In genomic region chr12:108326401-108326800, GRCm38 (mm10) we compare ENCODE assay signal across 31 mouse cellular contexts. TPM values are rescaled to one million over a fixed set of nuclear protein-coding genes. Genes with fewer than 3 reads are reported as not detected.
DNase-seq lines count a peak whose midpoint lies in the region; ATAC-seq and TF ChIP-seq lines count a peak whose summit lies in the region.
"Had no signal": no experiment of that assay in that cellular context is flagged by ENCODE, and none has a peak within 500 bp of the region (broad histone marks: within the 10 kb centered on the region; RNA-seq: fewer than 3 reads in every experiment).

No protein-coding gene starts in this region.

- no peaks in the 10 kb centered on the region for H3K36me3 ChIP-seq in midbrain, postnatal 0 days (ENCODE audit: insufficient read depth, low read length)
- H3K36me3 ChIP-seq in midbrain, embryonic 16.5 days (ENCODE audit: control insufficient read depth, insufficient read depth, low read length), result no peaks in the 10 kb centered on the region
- no peaks in the 10 kb centered on the region for H3K36me3 ChIP-seq in forebrain, embryonic 12.5 days (replicated peaks)
- H3K36me3 ChIP-seq in forebrain, embryonic 16.5 days (ENCODE audit: control insufficient read depth, insufficient read depth), result no peaks in the 10 kb centered on the region
- H3K36me3 ChIP-seq: embryonic facial prominence, embryonic 12.5 days; heart, embryonic 13.5 days; hindbrain, embryonic 10.5 days; intestine, embryonic 15.5 days; stomach, embryonic 15.5 days had no signal

- TF ChIP-seq CTCF in midbrain, postnatal 0 days (IDR thresholded peaks at IDR 0.05), result no peak

- peak; percentile 34 to 52 for DNase-seq in layer of hippocampus, adult 8-10 months (ENCODE audit: low spot score in 2 of 2)
- DNase-seq in layer of hippocampus, adult 9-10 months (ENCODE audit: low spot score), result no peak
- DNase-seq in midbrain, postnatal 0 days (ENCODE audit: low spot score), result peak; percentile 29
- no peak for DNase-seq in urinary bladder, adult 18-20 months (ENCODE audit: low spot score in 2 of 2)
- DNase-seq: adrenal gland, postnatal 25 days; cerebellum, adult 18-20 months; cerebellum, postnatal 10 days; heart, adult 2 months; heart, postnatal 10 days; kidney, adult 2 months; kidney, postnatal 36 days; liver; lung, adult 2 months; lung, postnatal 10 days; right cerebral cortex, postnatal 14 days; thymus, adult 18-20 months; thymus, postnatal 25 days had no signal

- no peak overlapping the region for H3K4me2 ChIP-seq in midbrain, postnatal 0 days (ENCODE audit: low read depth, low read length, poor library complexity, severe bottlenecking)
- no peak overlapping the region for H3K4me2 ChIP-seq in midbrain, embryonic 16.5 days (ENCODE audit: low read length)
- H3K4me2 ChIP-seq in forebrain, embryonic 12.5 days, result no peak overlapping the region
- H3K4me2 ChIP-seq in forebrain, embryonic 16.5 days (ENCODE audit: low read length), result no peak overlapping the region
- H3K4me2 ChIP-seq: heart, embryonic 13.5 days; intestine, embryonic 15.5 days; stomach, embryonic 15.5 days had no signal

- no peaks in the 10 kb centered on the region; the same call in 1 of the 2 replicates for H3K27me3 ChIP-seq in midbrain, postnatal 0 days (ENCODE audit: insufficient read depth, low read length)
- H3K27me3 ChIP-seq in midbrain, embryonic 16.5 days (ENCODE audit: control insufficient read depth, insufficient read depth, low read depth, low read length), result peaks cover 14% of the 10 kb centered on the region
- peaks cover 39% of the 10 kb centered on the region for H3K27me3 ChIP-seq in forebrain, embryonic 12.5 days
- H3K27me3 ChIP-seq in forebrain, embryonic 16.5 days (replicated peaks; ENCODE audit: control insufficient read depth, insufficient read depth, low read length), result no peaks in the 10 kb centered on the region

- H3K4me1 ChIP-seq in midbrain, postnatal 0 days (ENCODE audit: insufficient read depth, low read length), result 0 out of 2 replicates have a peak, but pooled peaks cover 5% of the 10 kb centered on the region
- H3K4me1 ChIP-seq in midbrain, embryonic 16.5 days (ENCODE audit: control insufficient read depth, insufficient read depth, low read length), result peaks cover 16% of the 10 kb centered on the region
- peaks cover 60% of the 10 kb centered on the region for H3K4me1 ChIP-seq in forebrain, embryonic 12.5 days
- H3K4me1 ChIP-seq in forebrain, embryonic 16.5 days (replicated peaks; ENCODE audit: control insufficient read depth, insufficient read depth, low read length), result peaks cover 19% of the 10 kb centered on the region

- no peak overlapping the region for H3K4me3 ChIP-seq in midbrain, postnatal 0 days (ENCODE audit: low read depth, low read length)
- no peak overlapping the region for H3K4me3 ChIP-seq in midbrain, embryonic 16.5 days (ENCODE audit: low read depth, low read length)
- no peak overlapping the region for H3K4me3 ChIP-seq in forebrain, embryonic 12.5 days (replicated peaks)
- H3K4me3 ChIP-seq in forebrain, embryonic 16.5 days (replicated peaks; ENCODE audit: low read length), result no peak overlapping the region
- H3K4me3 ChIP-seq: embryonic facial prominence, embryonic 12.5 days; heart, adult 2 months; heart, embryonic 13.5 days; hindbrain, embryonic 10.5 days; intestine, embryonic 15.5 days; stomach, embryonic 15.5 days had no signal

- ATAC-seq in midbrain, postnatal 0 days (ENCODE audit: low FRiP score), result no peak
- no peak for ATAC-seq in midbrain, embryonic 16.5 days
- no peak; the same call in 1 of the 2 replicates for ATAC-seq in forebrain, embryonic 12.5 days (ENCODE audit: low FRiP score)
- ATAC-seq in forebrain, embryonic 16.5 days, result peak; percentile 54
- ATAC-seq: CD4-positive, CD25-positive, alpha-beta regulatory T cell, adult 4 months; hindbrain, embryonic 16.5 days; intestine, embryonic 15.5 days had no signal

- H3K27ac ChIP-seq in midbrain, postnatal 0 days (ENCODE audit: low read depth, low read length), result no peak overlapping the region
- H3K27ac ChIP-seq in midbrain, embryonic 16.5 days (ENCODE audit: low read length), result no peak overlapping the region
- H3K27ac ChIP-seq in forebrain, embryonic 12.5 days, result peak overlapping the region; percentile 63
- peak overlapping the region; percentile 61; the same call in 1 of the 2 replicates for H3K27ac ChIP-seq in forebrain, embryonic 16.5 days (ENCODE audit: low read length)
- H3K27ac ChIP-seq: embryonic facial prominence, embryonic 12.5 days; heart, adult 2 months; heart, embryonic 13.5 days; hindbrain, embryonic 10.5 days; intestine, embryonic 15.5 days; liver, embryonic 14.5 days; macrophage; stomach, embryonic 15.5 days had no signal

- H3K9ac ChIP-seq in midbrain, postnatal 0 days (replicated peaks; ENCODE audit: low read length, poor library complexity, severe bottlenecking), result no peak overlapping the region
- no peak overlapping the region for H3K9ac ChIP-seq in midbrain, embryonic 16.5 days (ENCODE audit: low read depth, low read length)
- no peak overlapping the region for H3K9ac ChIP-seq in forebrain, embryonic 12.5 days
- no peak overlapping the region for H3K9ac ChIP-seq in forebrain, embryonic 16.5 days (replicated peaks; ENCODE audit: low read depth, low read length)
- H3K9ac ChIP-seq: embryonic facial prominence, embryonic 12.5 days; heart, embryonic 13.5 days; intestine, embryonic 15.5 days; liver, embryonic 14.5 days; stomach, embryonic 15.5 days had no signal

- no peaks in the 10 kb centered on the region for H3K9me3 ChIP-seq in midbrain, postnatal 0 days (ENCODE audit: low read length)
- H3K9me3 ChIP-seq in midbrain, embryonic 16.5 days (replicated peaks; ENCODE audit: control insufficient read depth, low read length, poor library complexity, severe bottlenecking), result no peaks in the 10 kb centered on the region
- H3K9me3 ChIP-seq in forebrain, embryonic 12.5 days, result no peaks in the 10 kb centered on the region
- H3K9me3 ChIP-seq in forebrain, embryonic 16.5 days (ENCODE audit: control insufficient read depth, low read length), result no peaks in the 10 kb centered on the region
- H3K9me3 ChIP-seq: embryonic facial prominence, embryonic 12.5 days; heart, embryonic 13.5 days; hindbrain, embryonic 10.5 days; intestine, embryonic 15.5 days; stomach, embryonic 15.5 days had no signal

- WGBS in midbrain, postnatal 0 days, result 40% methylated on average over 5 of the region's 5 CpGs
- 40% methylated on average over 5 of the region's 5 CpGs for WGBS in midbrain, embryonic 16.5 days
- 27% methylated on average over 5 of the region's 5 CpGs for whole genome bisulfite sequencing in forebrain, embryonic 12.5 days
- 20% methylated on average over 5 of the region's 5 CpGs for WGBS in forebrain, embryonic 16.5 days

RNA-seq across cellular contexts. Expression of gene Cyp46a1, which starts 7.8 kb away (rescaled TPM):
- total RNA-seq in layer of hippocampus, adult 8-10 months (2022), result 100 to 1,000 TPM; 162 to 181 (median 170) TPM
- total RNA-seq in midbrain, postnatal 0 days (2014; rRNA removed), result 33.2 and 36.0 TPM in 2 replicates
- 52.0 and 55.3 TPM in 2 replicates for polyA plus RNA-seq in midbrain, postnatal 0 days (2015; fragmentation: Nextera tagmentation; extraction: Ambion mirVana)
- polyA plus RNA-seq in midbrain, embryonic 16.5 days (2015; fragmentation: Nextera tagmentation; extraction: Ambion mirVana), result 28.1 and 36.2 TPM in 2 replicates
- 24.4 and 24.6 TPM in 2 replicates for polyA plus RNA-seq in forebrain, embryonic 12.5 days (2016; fragmentation: Nextera tagmentation; extraction: Ambion mirVana)
- polyA plus RNA-seq in forebrain, embryonic 16.5 days (2015; fragmentation: Nextera tagmentation; extraction: Ambion mirVana), result 23.8 and 28.4 TPM in 2 replicates
- total RNA-seq: monocyte, adult 5-6 weeks had no signal
- polyA plus RNA-seq: CD4-positive, CD25-positive, alpha-beta regulatory T cell, adult 4 months; macrophage had no signal

RNA-seq across cellular contexts. Expression of gene Hhipl1, which starts 20.3 kb away (rescaled TPM):
- total RNA-seq in layer of hippocampus, adult 8-10 months (2022), result 1 to 10 TPM; 5.6 to 8.5 (median 7.1) TPM
- 9.3 and 10.4 TPM in 2 replicates for total RNA-seq in midbrain, postnatal 0 days (2014; rRNA removed)
- polyA plus RNA-seq in midbrain, postnatal 0 days (2015; fragmentation: Nextera tagmentation; extraction: Ambion mirVana), result 2.7 and 2.9 TPM in 2 replicates
- 2.7 and 2.9 TPM in 2 replicates for polyA plus RNA-seq in midbrain, embryonic 16.5 days (2015; fragmentation: Nextera tagmentation; extraction: Ambion mirVana)
- 3.3 and 3.5 TPM in 2 replicates for polyA plus RNA-seq in forebrain, embryonic 12.5 days (2016; fragmentation: Nextera tagmentation; extraction: Ambion mirVana)
- 1.6 and 2.3 TPM in 2 replicates for polyA plus RNA-seq in forebrain, embryonic 16.5 days (2015; fragmentation: Nextera tagmentation; extraction: Ambion mirVana)
- total RNA-seq: megakaryocyte-erythroid progenitor cell, adult 5-6 weeks; monocyte, adult 5-6 weeks had no signal
- polyA plus RNA-seq: CD4-positive, CD25-positive, alpha-beta regulatory T cell, adult 4 months; macrophage had no signal

RNA-seq across cellular contexts. Expression of gene Eml1, which starts 44.4 kb away (rescaled TPM):
- 10 to 100 TPM; 43.0 to 51.1 (median 47.0) TPM for total RNA-seq in layer of hippocampus, adult 8-10 months (2022)
- 43.9 and 52.0 TPM in 2 replicates for total RNA-seq in midbrain, postnatal 0 days (2014; rRNA removed)
- 34.0 and 37.4 TPM in 2 replicates for polyA plus RNA-seq in midbrain, postnatal 0 days (2015; fragmentation: Nextera tagmentation; extraction: Ambion mirVana)
- polyA plus RNA-seq in midbrain, embryonic 16.5 days (2015; fragmentation: Nextera tagmentation; extraction: Ambion mirVana), result 47.6 and 57.4 TPM in 2 replicates
- polyA plus RNA-seq in forebrain, embryonic 12.5 days (2016; fragmentation: Nextera tagmentation; extraction: Ambion mirVana), result 82.4 and 83.0 TPM in 2 replicates
- polyA plus RNA-seq in forebrain, embryonic 16.5 days (2015; fragmentation: Nextera tagmentation; extraction: Ambion mirVana), result 86.7 and 88.4 TPM in 2 replicates
- total RNA-seq: megakaryocyte-erythroid progenitor cell, adult 5-6 weeks; monocyte, adult 5-6 weeks had no signal
- polyA plus RNA-seq: macrophage had no signal

RNA-seq across cellular contexts. Expression of gene Ccdc85c, which starts 51.2 kb away (rescaled TPM):
- total RNA-seq in layer of hippocampus, adult 8-10 months (2022), result 10 to 100 TPM; 56.3 to 67.6 (median 63.0) TPM
- 69.1 and 89.6 TPM in 2 replicates for total RNA-seq in midbrain, postnatal 0 days (2014; rRNA removed)
- polyA plus RNA-seq in midbrain, postnatal 0 days (2015; fragmentation: Nextera tagmentation; extraction: Ambion mirVana), result 16.6 and 19.9 TPM in 2 replicates
- 13.2 and 13.5 TPM in 2 replicates for polyA plus RNA-seq in midbrain, embryonic 16.5 days (2015; fragmentation: Nextera tagmentation; extraction: Ambion mirVana)
- 10.7 and 14.7 TPM in 2 replicates for polyA plus RNA-seq in forebrain, embryonic 12.5 days (2016; fragmentation: Nextera tagmentation; extraction: Ambion mirVana)
- 12.0 and 12.9 TPM in 2 replicates for polyA plus RNA-seq in forebrain, embryonic 16.5 days (2015; fragmentation: Nextera tagmentation; extraction: Ambion mirVana)
- total RNA-seq: monocyte, adult 5-6 weeks had no signal

Comparison
In these comparisons a context has a peak if more than half of its experiments do, and no peak if none do; other contexts are left out.
1. DNase-seq: peak in layer of hippocampus, adult 8-10 months (2 of 2) and midbrain, postnatal 0 days (single experiment); none in layer of hippocampus, adult 9-10 months (single experiment) and urinary bladder, adult 18-20 months (0 of 2).
2. H3K27ac ChIP-seq: peak in forebrain, embryonic 12.5 days (single experiment) and forebrain, embryonic 16.5 days (single experiment); none in midbrain, postnatal 0 days (single experiment) and midbrain, embryonic 16.5 days (single experiment).